Mouse (Mus musculus) T-helper 1 cell (primary cell): Measurements from ENCODE around the gene Susd5.
"Not testable (repeated sequence)": the region's sequence is repeated elsewhere in the genome, so short reads cannot be mapped to it uniquely, and the experiment has no call there.

Experiments used
- in situ Hi-C: fragments of 300-600 bp; cut with MboI, MseI; formaldehyde crosslinking; loops from one replicate; pipeline ENCODE4 v1.15.1; 2025; ENCODE audit warnings: high pct_unique_total_duplicates

The Susd5 gene

GRCm38 (mm10) chr9:114069372-114069771 is 12.4 kb downstream of the Susd5 start:
- in situ Hi-C loops = no loop called here

- in situ Hi-C loops = loop anchor here (10.0 kb wide), 1 partner anchor 429 kb away; no protein-coding TSS in a partner anchor
Measured at GRCm38 (mm10) chr9:114073681-114074080, 16.7 kb downstream of the Susd5 start.

GRCm38 (mm10) chr9:114086422-114086821 is 29.5 kb downstream of the Susd5 start:
- in situ Hi-C loops = no loop called here

GRCm38 (mm10) chr9:114087106-114087815 is 30.3 kb downstream of the Susd5 start:
- in situ Hi-C loops = no loop called here

- in situ Hi-C loops = not testable (repeated sequence)
Measured at GRCm38 (mm10) chr9:114088885-114089284, 31.9 kb downstream of the Susd5 start.

GRCm38 (mm10) chr9:114092188-114092587 is 35.2 kb downstream of the Susd5 start:
- in situ Hi-C loops = not testable (repeated sequence)

- in situ Hi-C loops = no loop called here
Measured at GRCm38 (mm10) chr9:114094854-114095253, 37.9 kb downstream of the Susd5 start.

GRCm38 (mm10) chr9:114098716-114099302 is 41.9 kb downstream of the Susd5 start:
- in situ Hi-C loops = no loop called here

- in situ Hi-C loops = loop anchor here (5.0 kb wide), 1 partner anchor 118 kb away; no protein-coding TSS in a partner anchor
Measured at GRCm38 (mm10) chr9:114110268-114110667, 53.3 kb downstream of the Susd5 start.

GRCm38 (mm10) chr9:114111161-114111560 is 54.2 kb downstream of the Susd5 start:
- in situ Hi-C loops = loop anchor here (5.0 kb wide), 1 partner anchor 119 kb away; no protein-coding TSS in a partner anchor

GRCm38 (mm10) chr9:114112226-114112625 is 55.3 kb downstream of the Susd5 start:
- in situ Hi-C loops = loop anchor here (5.0 kb wide), 1 partner anchor 120 kb away; no protein-coding TSS in a partner anchor

- in situ Hi-C loops = loop anchor here (5.0 kb wide), 1 partner anchor 122 kb away; no protein-coding TSS in a partner anchor
Measured at GRCm38 (mm10) chr9:114113911-114114623, 57.1 kb downstream of the Susd5 start.

GRCm38 (mm10) chr9:114116672-114117071 is 59.7 kb downstream of the Susd5 start:
- in situ Hi-C loops = not testable (repeated sequence)

- in situ Hi-C loops = not testable (repeated sequence)
Measured at GRCm38 (mm10) chr9:114122862-114123261, 65.9 kb downstream of the Susd5 start.

- in situ Hi-C loops = not testable (repeated sequence)
Measured at GRCm38 (mm10) chr9:114129273-114129835, 72.4 kb downstream of the Susd5 start.
